Mouse (Mus musculus): ENCODE results near the gene Osr1.

Osr1 gene

DNA sequence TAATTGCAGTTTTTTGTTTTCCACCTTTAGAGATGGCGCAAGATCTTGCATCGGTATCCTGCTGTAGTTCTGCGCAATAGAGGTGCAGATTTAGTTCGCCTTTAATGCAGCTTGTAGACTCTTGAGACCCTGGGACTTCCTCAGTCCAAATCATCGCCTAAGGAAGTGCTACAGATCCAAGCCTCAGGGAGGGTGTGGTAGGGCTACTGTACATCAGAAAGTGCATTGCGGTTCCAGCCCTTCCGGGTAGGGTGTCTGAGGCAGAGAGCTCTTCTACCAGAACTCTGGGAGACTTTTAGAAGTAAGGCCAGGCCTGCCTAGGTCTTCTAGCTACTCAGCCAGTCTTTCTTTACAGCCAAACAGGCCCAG lies 15.2 kb downstream of the Osr1 start:
- no peak for DNase-seq (ENCODE audit: low read depth, low spot score)

DNA sequence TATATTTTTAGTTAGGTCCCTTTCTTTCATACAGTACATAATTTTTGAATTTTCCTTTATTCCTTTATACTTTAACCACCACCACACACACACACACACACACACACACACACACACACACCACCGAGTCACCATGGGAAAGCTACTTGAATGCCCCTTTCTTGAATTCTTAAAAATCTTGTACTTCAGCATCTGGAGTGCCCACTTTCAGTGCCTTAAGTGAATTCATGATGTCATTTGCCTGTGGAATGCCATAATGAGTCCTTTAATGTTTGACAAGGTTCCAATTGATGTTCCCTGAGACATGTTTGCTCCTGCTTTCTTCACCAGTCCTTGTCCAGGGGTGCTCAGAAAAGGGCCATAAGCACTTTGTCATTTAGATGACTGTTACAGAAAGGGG lies 17.8 kb downstream of the Osr1 start:
- no peak for DNase-seq (ENCODE audit: low read depth, low spot score)

DNA sequence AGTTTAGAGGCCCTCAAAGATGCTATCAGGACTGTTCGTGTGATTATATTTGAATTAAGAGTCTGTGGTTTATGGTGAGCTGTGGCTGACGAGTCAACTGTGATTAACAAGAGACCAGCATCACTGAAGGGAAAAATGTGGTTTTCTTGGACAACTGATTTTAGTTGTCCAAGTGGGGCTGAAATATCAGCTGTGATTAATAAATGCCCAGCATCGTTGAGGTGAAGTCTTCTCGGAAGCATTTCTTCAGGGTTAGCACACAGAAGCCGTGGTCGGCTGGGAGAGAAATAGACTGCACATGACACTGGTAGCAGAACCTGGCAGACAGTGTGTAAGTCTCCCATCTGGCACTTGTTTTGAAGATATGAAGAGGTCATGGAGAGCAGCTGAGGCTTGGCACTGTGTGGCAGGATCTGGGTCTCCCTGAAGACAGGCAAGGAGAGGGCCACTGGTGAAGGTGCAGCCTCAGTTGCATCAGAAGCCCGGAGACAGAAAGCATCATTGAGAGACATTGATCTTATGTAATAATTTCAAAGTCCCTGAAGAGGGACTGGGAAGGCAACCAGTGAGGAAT lies 19.7 kb downstream of the Osr1 start:
- no peak for DNase-seq (ENCODE audit: low read depth, low spot score)

DNA sequence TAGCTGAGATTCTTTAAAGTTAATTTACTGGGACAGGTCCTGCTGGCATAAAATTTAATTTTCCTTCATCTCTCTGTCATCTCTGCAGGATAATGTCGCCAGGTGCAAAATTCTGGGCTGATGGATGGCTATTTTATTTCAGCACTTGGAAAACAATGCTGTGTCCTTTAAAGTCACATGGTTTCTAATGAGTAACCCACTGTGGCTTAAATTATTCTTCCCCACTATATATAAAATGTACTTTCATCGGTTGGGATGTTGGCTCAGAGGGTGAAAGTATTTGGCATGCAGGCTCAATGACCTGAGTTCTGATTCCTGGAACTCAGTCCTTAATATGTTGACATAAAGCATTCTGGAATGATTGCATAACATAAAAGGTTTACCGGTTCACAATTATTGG lies 21.2 kb downstream of the Osr1 start:
- no peak for DNase-seq (ENCODE audit: low read depth, low spot score)

DNA sequence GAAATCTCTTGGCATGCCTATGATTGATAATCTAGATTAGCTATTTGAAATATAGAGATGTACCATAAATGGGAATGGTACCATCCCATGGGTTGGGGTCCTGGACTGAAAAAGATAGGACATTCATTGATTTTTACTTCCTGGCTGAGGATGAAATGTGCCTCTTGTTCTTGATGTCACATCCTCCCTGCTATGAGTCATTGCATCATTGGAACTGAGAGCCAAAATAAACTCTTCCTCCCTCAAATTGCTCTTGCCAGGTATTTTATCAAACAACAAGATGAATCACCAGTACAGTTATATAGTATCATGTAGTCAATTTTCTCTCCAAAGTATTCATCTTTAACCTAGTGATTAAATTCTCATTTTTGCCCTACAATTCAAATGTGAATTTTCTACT lies 28.3 kb downstream of the Osr1 start:
- no peak for DNase-seq (ENCODE audit: low read depth, low spot score)
